Mouse (Mus musculus) hindbrain, embryonic 15.5 days (tissue): ENCODE measurements at regions not wholly inside any gene's neighbourhood (a gene's known extent, or its start where the extent isn't known, plus 50 kb on each side); places are given as distances from the start of the nearest gene placed in this dataset.
"Not testable (repeated sequence)": the region's sequence is repeated elsewhere in the genome, so short reads cannot be mapped to it uniquely, and the experiment has no call there.

Experiments
- ATAC-seq: fragments of 200-750 bp; cut with Nextera tagmentation; 2 replicates; pipeline ENCODE4 v1.8.0; 2017; ENCODE audit warnings: low read depth, moderate number of reproducible peaks, moderate TSS enrichment; ENCODE audit not compliant: low FRiP score
- H3K27ac ChIP-seq: fragments of 300-500 bp; sonication (generic); replicated peaks from 2 replicates; pipeline ENCODE4 v1.5.1; 2015; ENCODE audit warnings: mild to moderate bottlenecking, inconsistent platforms
- H3K27me3 ChIP-seq: fragments of 300-500 bp; sonication (generic); 2 replicates; pipeline ENCODE4 v1.6.1; 2015; ENCODE audit warnings: control low read depth, inconsistent platforms
- H3K36me3 ChIP-seq: fragments of 300-500 bp; sonication (generic); 2 replicates; pipeline ENCODE4 v1.6.1; 2015; ENCODE audit warnings: control low read depth, inconsistent platforms
- H3K4me1 ChIP-seq: fragments of 300-500 bp; sonication (generic); replicated peaks from 2 replicates; pipeline ENCODE4 v1.6.1; 2015; ENCODE audit warnings: control low read depth, inconsistent platforms
- H3K4me2 ChIP-seq: fragments of 300-500 bp; sonication (generic); 2 replicates; pipeline ENCODE4 v1.6.1; 2015; ENCODE audit warnings: moderate library complexity, mild to moderate bottlenecking, inconsistent platforms
- H3K4me3 ChIP-seq: fragments of 300-500 bp; sonication (generic); 2 replicates; pipeline ENCODE4 v1.5.1; 2015; ENCODE audit warnings: mild to moderate bottlenecking, inconsistent platforms
- H3K9ac ChIP-seq: fragments of 300-500 bp; sonication (generic); 2 replicates; pipeline ENCODE4 v1.6.1; 2015; ENCODE audit warnings: inconsistent platforms
- H3K9me3 ChIP-seq: fragments of 300-500 bp; sonication (generic); 2 replicates; pipeline ENCODE4 v1.6.1; 2016; ENCODE audit warnings: control low read depth, inconsistent platforms
- whole genome bisulfite sequencing: fragments of 180-500 bp; shearing (Covaris S2); methylation state at CpG from one replicate; pipeline ENCODE4 v1.1.7; 2015; 5-methylcytosine and 5-hydroxymethylcytosine counted together

GRCm38 (mm10) chr15:14253602-14254301 is 1080.3 kb upstream of the Cdh6 start:
- WGBS = 96% methylated on average over 2 of the region's 2 CpGs

GRCm38 (mm10) chr15:14251773-14252172 is 1078.3 kb upstream of the Cdh6 start:
- ATAC-seq = no peak
- 79% methylated on average over 2 of the region's 2 CpGs for WGBS
- Histone ChIP-seq H3K27me3 (no peaks in the 10 kb centered on the region), H3K4me3 (no peak overlapping the region), H3K4me1 (no peaks in the 10 kb centered on the region), H3K9me3 (no peaks in the 10 kb centered on the region), H3K36me3 (no peaks in the 10 kb centered on the region), H3K4me2 (no peak overlapping the region), H3K9ac (no peak overlapping the region), H3K27ac (no peak overlapping the region)

More at GRCm38 (mm10) chr15:14253602-14254301, 1080.3 kb upstream of the Cdh6 start:
- H3K36me3 ChIP-seq = no peaks in the 10 kb centered on the region
- no peak overlapping the region for H3K27ac ChIP-seq
- no peaks in the 10 kb centered on the region for H3K27me3 ChIP-seq
- ATAC-seq = no peak
- H3K4me2 ChIP-seq = no peak overlapping the region
- no peak overlapping the region for H3K9ac ChIP-seq
- no peak overlapping the region for H3K4me3 ChIP-seq
- H3K9me3 ChIP-seq = no peaks in the 10 kb centered on the region
- H3K4me1 ChIP-seq = no peaks in the 10 kb centered on the region

DNA sequence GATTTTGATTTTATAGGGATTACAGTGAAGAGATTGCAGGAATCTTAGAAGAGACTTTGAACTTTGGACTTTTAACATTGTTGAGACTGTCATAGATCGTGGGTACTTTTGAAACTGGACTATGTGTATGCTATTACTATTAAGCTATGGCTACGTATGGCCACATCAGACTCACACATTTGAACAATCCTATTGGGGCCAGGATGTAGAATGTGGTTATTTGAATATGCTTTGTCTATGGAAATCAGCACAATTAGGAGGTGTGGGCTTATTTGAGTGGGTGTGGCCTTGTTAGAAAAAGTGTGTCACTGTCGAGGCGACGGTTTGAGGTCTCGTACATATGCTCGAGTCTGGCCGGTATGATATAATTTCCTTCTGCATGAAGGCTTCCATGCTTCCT is 1041.8 kb upstream of the Cdh6 start:
- 86% methylated on average over 8 of the region's 8 CpGs for WGBS
- no peaks in the 10 kb centered on the region for H3K9me3 ChIP-seq
- H3K4me1 ChIP-seq = no peaks in the 10 kb centered on the region
- no peak overlapping the region for H3K4me3 ChIP-seq
- no peak overlapping the region for H3K27ac ChIP-seq
- ATAC-seq = no peak
- no peak overlapping the region for H3K4me2 ChIP-seq
- H3K27me3 ChIP-seq = no peaks in the 10 kb centered on the region
- H3K36me3 ChIP-seq = no peaks in the 10 kb centered on the region
- H3K9ac ChIP-seq = no peak overlapping the region

- H3K4me3 ChIP-seq = no peak overlapping the region
- H3K36me3 ChIP-seq = no peaks in the 10 kb centered on the region
- peak; percentile 51; the same call in 1 of the 2 replicates for ATAC-seq
- H3K9ac ChIP-seq = no peak overlapping the region
- H3K27ac ChIP-seq = no peak overlapping the region
- H3K4me2 ChIP-seq = no peak overlapping the region
- WGBS = 62% methylated on average over 1 of the region's 1 CpGs
- H3K9me3 ChIP-seq = no peaks in the 10 kb centered on the region
- H3K4me1 ChIP-seq = no peaks in the 10 kb centered on the region
- H3K27me3 ChIP-seq = no peaks in the 10 kb centered on the region
Measured at GRCm38 (mm10) chr15:14214726-14215125, 1041.3 kb upstream of the Cdh6 start.

DNA sequence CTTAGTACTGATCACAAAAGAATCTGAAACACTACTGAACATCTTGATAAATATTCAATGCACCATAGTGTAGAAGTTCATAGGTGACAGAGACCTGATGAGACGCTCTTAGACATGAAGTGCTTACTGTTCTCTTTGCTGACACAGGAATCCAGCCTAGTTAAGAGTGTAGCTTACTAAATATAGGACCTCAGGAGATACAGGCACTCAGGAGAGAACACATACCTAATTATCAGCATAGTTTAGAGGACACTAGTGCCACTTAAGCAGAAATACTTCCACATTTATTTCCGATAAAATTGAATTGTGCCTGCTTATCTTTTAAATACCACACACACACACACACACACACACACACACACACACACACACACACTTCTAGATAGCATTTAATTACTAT is 1004.0 kb upstream of the Cdh6 start:
- Histone ChIP-seq H3K4me3 (no peak overlapping the region), H3K9ac (no peak overlapping the region), H3K27me3 (no peaks in the 10 kb centered on the region), H3K4me2 (no peak overlapping the region), H3K4me1 (no peaks in the 10 kb centered on the region), H3K9me3 (no peaks in the 10 kb centered on the region), H3K27ac (no peak overlapping the region), H3K36me3 (no peaks in the 10 kb centered on the region)
- 85% methylated on average over 2 of the region's 2 CpGs for WGBS
- ATAC-seq = no peak

DNA sequence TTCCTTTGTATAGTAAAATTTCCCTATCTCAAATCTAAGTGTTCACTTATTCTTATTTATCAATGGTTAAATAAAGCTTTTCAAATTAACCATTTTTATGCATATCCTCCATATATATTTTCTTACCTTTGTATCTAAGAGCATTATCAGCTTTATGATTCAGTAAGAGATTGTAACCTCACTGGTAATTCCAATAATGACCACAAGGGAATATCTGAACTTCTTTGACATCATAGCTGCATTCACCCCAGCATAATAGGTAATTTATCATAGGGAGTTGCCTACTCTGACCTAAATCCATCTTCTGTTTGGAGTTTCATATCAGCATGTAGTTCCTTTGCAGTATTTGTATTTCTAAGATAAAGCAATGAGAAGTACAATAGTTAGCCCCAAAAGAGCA is 963.9 kb upstream of the Cdh6 start:
- ATAC-seq = no peak
- Histone ChIP-seq H3K4me2 (no peak overlapping the region), H3K4me3 (no peak overlapping the region), H3K36me3 (no peaks in the 10 kb centered on the region), H3K9me3 (no peaks in the 10 kb centered on the region), H3K4me1 (no peaks in the 10 kb centered on the region), H3K9ac (no peak overlapping the region), H3K27ac (no peak overlapping the region), H3K27me3 (no peaks in the 10 kb centered on the region)

DNA sequence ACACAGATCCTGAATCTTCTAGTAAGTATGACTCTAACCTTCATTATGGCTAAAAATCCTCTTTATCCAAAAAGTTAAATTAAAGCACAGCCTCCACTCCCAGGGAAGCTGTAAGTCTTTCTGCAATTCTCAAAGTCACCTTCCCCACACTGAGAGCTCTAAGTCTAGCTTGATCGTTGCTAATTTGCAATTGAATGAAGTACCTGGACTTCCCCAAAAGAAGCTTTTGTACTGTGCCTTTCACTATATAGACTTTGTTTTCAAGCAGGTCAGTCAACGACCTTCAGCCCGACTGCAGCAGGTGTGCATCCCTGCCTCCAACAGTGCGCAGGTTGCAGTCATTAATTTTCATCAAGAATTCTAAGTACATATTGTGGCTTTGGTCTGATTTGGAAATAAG is 950.4 kb upstream of the Cdh6 start:
- Histone ChIP-seq H3K27ac (no peak overlapping the region), H3K4me3 (no peak overlapping the region), H3K27me3 (no peaks in the 10 kb centered on the region), H3K9ac (no peak overlapping the region), H3K9me3 (peaks cover 7% of the 10 kb centered on the region), H3K4me2 (no peak overlapping the region), H3K4me1 (no peaks in the 10 kb centered on the region), H3K36me3 (no peaks in the 10 kb centered on the region)
- ATAC-seq = no peak
- 85% methylated on average over 4 of the region's 4 CpGs for WGBS

- not testable (repeated sequence) for H3K36me3 ChIP-seq, H3K4me3 ChIP-seq, H3K27me3 ChIP-seq, H3K9ac ChIP-seq, H3K4me2 ChIP-seq, H3K27ac ChIP-seq, H3K4me1 ChIP-seq, H3K9me3 ChIP-seq, ATAC-seq
- 98% methylated on average over 3 of the region's 3 CpGs for WGBS
Measured at GRCm38 (mm10) chr15:14118321-14118720, 944.8 kb upstream of the Cdh6 start.

DNA sequence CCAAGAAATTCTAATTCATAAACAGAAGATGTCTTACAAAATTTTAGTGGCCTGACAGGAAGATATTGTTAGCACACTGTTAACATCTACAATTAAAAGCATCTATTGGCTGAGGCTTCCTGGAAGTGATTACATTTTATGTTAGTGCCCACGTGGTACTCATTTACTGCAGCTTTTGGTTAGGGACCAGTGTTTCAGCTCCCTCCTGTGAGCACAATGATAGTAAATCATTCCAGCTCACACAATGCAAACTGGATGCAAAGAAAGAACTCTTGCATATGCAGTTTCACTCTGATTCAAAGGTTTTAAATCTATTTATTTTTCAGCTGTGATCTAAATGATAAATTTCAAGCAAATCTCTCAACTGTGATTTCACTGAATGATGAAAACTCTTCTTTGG is 928.3 kb upstream of the Cdh6 start:
- Histone ChIP-seq H3K9ac (no peak overlapping the region), H3K4me3 (no peak overlapping the region), H3K27ac (no peak overlapping the region), H3K27me3 (no peaks in the 10 kb centered on the region), H3K4me1 (no peaks in the 10 kb centered on the region), H3K4me2 (no peak overlapping the region), H3K9me3 (no peaks in the 10 kb centered on the region), H3K36me3 (no peaks in the 10 kb centered on the region)
- no peak for ATAC-seq
- WGBS = 33% methylated on average over 1 of the region's 1 CpGs

DNA sequence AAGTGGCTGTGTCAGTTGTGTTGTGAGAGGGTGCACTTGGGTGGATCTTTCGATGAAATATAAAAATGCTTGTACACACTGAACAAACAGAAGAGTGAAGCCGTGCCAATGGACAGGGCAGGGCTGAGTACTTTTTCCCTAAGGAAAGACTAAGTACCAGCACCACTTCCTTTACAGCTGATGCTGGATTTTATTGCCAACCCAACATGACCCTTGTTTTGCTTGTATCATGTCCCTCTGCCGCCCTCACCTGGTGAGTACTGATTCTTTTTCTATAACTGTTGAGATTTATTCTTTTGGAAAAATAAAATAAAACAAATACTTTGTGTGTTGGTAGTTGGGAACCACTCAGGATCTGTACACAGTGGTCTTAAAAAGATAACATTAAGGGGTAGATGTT is 878.4 kb upstream of the Cdh6 start:
- H3K36me3 ChIP-seq = no peaks in the 10 kb centered on the region
- no peak for ATAC-seq
- no peaks in the 10 kb centered on the region for H3K4me1 ChIP-seq
- H3K27ac ChIP-seq = no peak overlapping the region
- no peaks in the 10 kb centered on the region for H3K9me3 ChIP-seq
- H3K4me3 ChIP-seq = no peak overlapping the region
- H3K27me3 ChIP-seq = no peaks in the 10 kb centered on the region
- no peak overlapping the region for H3K4me2 ChIP-seq
- no peak overlapping the region for H3K9ac ChIP-seq
- WGBS = 74% methylated on average over 3 of the region's 3 CpGs
